Mouse (Mus musculus) gonadal fat pad, adult 2 months (tissue): ENCODE data around the gene Olfr573-ps1. TPM values are rescaled to one million over a fixed set of nuclear protein-coding genes. Genes with fewer than 3 reads are reported as not detected.

Experiments used
- DNase-seq: peaks from one replicate; pipeline ENCODE4 v3.0.0-alpha.2; 2012; ENCODE audit warnings: low read depth
- polyA plus RNA-seq: library from polyadenylated mRNA; depleted of rRNA; stranded (reverse); fragments of >200 nt; gene quantifications from 2 replicates; pipeline ENCODE4 v1.2.3, GENCODE M21; 2012; rRNA removed

Olfr573-ps1 gene
- polyA plus RNA-seq = not detected in 2 replicates

DNA sequence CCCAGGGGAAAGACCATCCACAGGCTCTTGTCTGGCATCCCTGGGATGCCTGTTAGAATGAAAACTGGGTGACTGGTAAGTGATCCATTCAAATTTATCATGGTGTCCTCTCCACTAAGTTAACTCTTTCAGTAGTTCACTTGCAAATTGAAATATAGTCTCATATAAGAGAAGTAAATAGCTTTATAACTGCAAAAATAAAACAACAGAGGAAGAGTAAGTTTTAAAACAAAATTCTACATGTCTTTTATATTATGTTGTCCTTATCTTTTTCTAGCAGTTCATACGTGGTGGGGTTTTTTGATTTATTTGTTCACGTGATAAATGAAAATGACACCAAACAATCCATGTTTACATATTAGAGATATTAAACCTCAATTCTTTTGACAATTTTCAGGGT is at the start of gene Olfr573-ps1:
TSS of gene Olfr573-ps1 (minus strand) at position 101 of the 400 bp plus-strand sequence.
- no peak for DNase-seq

DNA sequence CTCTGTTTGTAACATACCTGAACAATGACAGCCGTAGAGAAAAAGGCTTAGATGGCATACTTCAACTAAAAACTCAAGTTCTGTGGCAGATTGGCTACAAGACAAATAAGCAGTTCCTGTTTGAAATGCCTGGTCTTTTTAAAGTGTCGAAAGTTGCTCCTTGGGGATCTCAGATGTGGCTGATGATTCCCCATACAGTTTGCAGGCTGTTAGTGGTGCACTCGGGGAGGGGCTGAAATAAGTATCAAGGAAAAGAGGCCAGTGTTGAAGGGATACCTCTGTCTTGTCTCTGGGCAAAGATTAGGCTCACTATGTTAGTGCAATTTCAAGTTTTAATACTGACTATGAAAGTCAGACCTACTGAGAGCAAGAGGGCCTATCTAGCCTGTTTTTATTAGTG is 46.8 kb upstream of the Olfr573-ps1 start, which contains the start of gene Olfr578:
TSS of gene Olfr578 (minus strand) at position 101 of the 400 bp plus-strand sequence.
- no peak for DNase-seq

DNA sequence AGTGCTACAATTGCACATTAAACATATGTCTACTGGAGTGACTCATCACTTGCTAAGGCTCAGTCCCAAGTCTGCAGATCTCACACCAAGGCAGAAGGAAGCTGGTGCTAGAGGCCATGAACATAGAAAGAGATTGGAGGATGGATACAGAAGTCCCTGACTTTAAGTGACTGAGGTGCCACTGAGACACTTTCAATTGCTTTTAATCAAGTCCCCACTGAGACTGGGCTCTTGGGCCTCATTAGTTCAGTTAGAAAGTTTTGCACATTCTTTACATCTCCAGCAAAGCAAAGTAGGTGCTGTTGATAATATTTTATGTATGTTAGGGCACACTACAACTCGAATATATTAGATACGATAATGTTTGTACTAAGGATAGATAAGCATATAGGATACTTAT is 33.5 kb upstream of the Olfr573-ps1 start, which contains the start of gene Olfr577:
TSS of gene Olfr577 (minus strand) at position 101 of the 400 bp plus-strand sequence.
- DNase-seq = no peak

DNA sequence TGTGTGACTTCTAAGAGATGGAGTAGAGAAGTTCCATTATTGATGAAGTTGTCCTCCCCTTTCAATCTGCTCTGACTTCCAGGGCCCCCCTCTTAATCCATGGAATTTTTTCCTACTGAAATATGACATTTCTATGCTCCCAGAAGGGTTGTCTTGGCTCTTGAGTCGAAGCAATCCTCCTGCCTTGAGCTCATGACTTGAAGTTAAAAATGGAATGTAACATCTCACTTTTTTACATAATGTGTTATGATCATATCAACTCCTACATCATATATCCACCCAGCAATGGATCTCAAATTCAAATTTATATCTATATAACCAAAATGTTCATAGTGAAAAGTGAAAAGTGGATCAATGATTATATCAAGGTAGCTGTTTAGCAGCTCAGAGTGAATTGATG is 32.0 kb upstream of the Olfr573-ps1 start:
- DNase-seq = no peak

DNA sequence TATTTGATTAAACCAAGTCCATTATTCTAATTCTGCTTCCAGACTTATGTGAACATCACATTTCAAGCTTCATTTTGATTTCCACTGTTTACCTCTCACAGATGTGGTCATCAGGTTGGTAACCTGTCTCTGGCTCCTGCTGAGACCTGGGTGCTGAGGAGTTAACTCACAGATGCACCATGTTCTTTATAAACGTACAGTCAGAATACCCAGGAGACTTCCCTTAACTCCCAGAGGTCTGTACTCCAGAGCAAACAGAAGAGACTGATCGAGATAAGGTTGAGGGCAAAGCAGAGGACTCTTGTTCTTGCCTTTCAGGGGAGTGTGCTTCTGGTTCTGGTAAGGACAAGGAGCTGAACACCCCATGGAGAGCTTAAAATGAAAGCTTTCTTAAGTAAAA is 20.0 kb upstream of the Olfr573-ps1 start, which contains the start of gene Olfr576:
TSS of gene Olfr576 (plus strand) at position 301 of the 400 bp plus-strand sequence.
- no peak for DNase-seq

DNA sequence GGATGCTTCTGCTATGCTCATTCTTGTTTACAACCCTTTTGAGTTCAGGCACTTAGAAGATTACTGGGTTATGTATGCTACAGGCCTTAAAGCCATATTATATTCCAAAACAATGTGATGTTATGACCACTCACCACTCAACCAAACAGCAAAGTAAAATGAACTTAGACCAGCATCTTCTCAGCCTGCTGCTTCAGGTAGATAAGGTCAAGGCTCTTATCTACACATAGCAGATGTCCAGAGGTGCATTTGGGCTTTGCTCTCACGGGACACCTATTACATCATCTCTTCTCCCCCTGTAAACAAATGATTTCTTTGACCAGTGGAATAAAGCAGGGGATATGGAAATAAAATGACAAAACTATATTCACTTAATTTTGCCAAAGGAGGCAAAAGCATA is 16.2 kb upstream of the Olfr573-ps1 start, which contains the start of gene Olfr575:
TSS of gene Olfr575 (minus strand) at position 183 of the 400 bp plus-strand sequence.
- no peak for DNase-seq

DNA sequence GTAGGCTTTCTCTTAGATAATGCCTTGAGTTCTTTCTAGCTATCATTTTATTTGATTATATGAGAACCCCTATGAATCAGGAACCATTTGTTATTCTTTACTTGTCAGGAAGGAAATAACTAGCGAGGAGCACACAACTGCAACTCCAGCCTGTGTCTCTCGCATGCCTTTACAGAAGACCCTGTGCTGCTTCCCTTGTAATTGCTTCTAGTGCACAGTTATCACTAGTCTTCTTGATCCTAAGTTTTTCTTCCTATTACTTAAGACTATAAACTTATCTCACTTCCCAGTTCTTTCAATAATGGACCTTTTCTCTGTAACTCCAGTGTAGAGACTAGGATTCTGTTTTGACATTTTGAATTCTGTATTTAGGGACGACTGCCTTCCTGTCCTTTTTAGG is 15.8 kb upstream of the Olfr573-ps1 start:
- no peak for DNase-seq

DNA sequence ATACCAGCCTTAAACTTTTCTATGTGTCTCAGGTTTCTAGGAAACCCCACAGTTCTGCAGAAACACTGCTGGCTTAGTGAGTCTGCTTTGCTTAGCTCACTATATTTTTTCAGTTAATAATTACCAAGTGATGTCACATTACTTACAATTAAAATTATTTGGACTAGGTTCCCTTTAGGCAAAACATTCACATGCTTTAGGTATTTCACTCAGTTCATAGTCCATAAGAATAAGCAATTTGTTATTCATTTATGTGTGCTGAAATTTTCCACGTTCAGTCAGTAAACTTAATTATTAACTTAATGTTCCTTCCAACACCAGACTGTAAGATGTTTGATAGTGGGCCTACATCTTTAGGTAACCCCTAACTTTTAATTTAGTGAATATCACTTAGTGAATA is 8.4 kb upstream of the Olfr573-ps1 start:
- DNase-seq = no peak

DNA sequence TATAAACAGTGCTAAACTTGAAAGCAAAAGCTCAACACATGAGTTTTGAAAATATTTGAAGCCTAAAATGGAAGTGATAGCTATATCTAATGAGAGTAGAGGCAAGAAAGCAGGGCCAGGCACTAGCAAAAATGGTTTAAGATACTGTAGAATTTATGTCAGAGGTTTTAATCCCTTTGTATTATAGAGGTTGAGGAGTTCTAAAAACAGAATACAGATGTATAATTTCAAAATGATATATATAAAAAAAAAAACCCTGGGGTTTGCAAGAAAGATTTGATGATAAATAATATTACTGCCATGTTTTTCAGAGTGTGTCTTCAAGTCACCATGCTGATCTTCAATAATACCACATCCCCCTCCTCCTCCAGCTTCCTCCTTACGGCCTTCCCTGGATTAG is 5.8 kb upstream of the Olfr573-ps1 start, which contains the start of gene Olfr574:
TSS of gene Olfr574 (plus strand) at position 301 of the 400 bp plus-strand sequence.
- DNase-seq = no peak

DNA sequence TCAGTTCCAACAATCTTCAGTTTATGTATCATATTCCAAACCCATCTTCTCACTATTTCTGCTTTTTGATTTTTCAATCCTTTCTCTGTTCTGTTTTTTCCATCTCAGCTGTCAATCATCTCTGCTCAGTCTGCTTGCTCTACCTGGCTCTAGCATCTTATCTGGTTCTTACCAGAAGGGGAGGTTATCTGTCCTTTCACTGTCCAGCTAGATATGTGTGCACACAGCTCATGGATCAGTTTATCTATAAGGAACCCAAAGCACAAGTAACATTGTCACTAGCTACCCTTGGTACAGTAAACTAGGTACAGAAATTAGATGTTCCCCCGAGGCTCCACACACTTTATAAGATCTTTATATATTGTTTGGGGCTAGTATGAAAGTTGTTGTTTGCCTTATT is 1.0 kb upstream of the Olfr573-ps1 start:
- no peak for DNase-seq

DNA sequence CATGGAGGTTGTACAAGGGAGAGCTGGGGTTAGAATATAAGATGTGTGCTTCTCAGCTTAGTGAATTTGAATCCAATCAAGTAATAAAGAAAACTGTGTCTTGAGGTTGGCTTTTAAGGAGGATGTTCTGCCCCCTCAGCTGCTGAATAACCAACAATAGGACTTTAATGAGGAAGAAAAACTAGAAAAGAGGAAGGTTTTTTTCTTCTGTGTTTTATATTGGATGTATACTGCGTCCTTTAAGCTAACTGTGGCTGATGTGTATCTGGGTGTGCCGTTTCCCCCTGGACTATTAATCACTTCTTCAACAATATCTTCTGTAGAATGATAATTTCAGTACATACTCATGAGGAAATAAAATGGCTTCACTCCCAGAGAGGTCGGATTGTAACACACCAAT is 15.3 kb downstream of the Olfr573-ps1 start:
- no peak for DNase-seq

DNA sequence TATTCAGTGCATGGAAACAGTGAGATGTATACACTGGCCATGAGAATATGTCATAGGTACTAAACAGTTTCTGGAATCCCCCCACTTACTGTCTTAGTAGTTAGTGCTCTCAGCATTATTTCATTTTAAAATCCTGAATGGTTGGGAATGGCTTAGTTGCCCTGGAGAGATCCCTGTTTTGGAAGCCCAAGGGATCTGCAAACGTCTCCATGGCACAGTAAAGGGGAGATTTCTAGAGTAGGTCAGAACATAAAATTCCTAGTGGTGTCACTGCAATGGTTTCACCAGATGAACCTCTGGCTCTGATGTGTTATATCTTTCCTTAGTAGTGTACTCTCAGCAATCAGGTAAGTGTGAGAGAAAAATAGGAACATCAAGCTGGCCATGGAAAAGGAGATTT is 18.3 kb downstream of the Olfr573-ps1 start, which contains the start of gene Olfr572:
TSS of gene Olfr572 (plus strand) at position 301 of the 400 bp plus-strand sequence.
- DNase-seq = no peak

DNA sequence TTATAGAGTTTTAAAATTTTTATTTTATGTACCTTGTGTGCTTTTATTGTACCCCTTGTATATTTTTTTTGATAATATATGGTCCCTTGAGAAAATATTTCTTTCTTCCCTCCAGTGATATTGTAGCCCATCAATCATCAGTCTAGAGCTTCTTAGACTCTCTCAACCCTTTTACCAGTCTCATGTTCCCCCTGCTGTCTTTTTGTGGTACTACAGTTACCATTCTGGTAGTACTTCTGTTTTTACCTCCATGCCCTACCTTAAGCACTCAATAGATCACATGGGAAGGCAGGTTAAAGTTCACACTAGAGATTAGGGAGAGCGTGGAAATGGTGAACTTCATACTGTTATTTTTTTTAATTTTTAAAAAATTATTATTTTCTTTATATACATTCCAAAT is 22.7 kb downstream of the Olfr573-ps1 start:
- DNase-seq = peak; percentile 2

DNA sequence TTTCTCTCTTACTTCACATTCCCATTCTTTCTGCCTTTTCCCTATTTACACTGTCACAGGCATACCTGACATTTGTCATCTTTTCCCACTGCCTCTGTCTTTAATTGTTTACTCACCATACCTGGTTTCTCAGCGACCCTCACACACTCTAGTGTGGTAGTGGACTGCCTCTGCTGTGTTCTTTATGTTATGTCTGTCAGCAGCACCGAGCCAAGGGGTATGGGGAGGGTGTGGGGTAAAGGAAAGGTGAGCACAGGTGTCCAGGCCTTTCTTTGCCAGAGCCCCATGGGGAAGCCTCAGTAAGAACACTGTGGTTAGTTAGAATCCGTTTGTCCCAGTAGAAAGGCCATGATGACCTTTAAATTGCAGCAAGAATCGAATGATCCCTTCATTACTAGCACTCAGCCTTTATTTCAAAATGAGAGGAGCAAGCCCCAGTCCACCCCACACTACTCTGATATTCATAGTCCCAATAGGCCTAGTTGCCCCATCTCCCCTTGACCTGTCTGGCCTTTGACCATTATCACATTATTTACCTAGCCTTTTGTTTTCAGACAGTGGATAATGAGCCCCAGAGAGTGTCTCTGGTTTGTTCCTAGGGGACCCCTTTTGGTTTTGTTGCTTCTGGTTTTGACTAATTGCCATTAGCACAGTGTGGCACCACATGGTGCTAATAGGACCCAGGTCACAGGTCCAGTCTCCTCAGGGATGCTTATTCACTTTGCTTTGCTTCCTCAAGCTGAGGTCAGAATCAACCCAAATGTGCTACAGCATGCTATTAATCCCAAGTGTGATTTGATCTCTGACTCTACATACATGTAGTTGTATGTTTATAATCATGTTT is 25.1 kb downstream of the Olfr573-ps1 start, which contains the start of gene Olfr571:
TSS of gene Olfr571 (minus strand) at position 505 of the 844 bp plus-strand sequence.
- no peak for DNase-seq

DNA sequence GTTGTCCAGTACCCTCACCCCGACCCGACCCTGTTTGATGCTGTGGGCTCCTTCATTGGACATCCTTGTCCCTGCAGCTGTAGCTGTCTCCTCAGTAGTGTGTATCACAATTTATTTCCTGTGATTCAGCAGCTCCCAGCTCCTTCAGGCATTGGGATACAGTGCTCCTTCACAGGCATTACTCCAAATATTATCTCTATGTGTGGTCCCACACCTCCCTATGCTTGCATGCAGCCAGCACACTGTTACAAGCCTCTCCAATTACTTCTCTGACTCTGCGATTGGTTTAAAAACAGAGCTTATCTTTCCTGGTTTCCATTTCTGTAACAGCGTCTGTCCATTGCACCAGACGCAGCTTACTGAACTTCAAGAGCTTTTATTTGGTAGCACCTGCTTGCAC is 26.0 kb downstream of the Olfr573-ps1 start:
- no peak for DNase-seq

DNA sequence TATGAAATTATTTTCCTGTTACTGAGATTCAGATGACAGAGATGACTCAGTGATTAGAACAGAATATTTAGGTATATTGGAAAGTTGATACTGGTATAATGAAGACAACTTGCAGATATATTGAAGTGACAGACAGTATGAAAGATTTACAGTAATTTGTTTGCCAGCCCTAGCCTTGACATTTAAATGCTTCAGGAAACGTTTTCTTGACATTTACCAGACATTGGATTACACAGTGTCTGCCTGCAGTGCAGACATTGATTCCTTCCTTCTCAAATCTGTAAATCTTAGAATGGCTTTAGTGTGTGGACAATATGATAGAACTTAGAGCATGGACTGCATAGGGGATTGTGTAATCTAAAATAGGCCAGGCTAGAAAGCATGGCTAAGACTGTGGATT is 27.1 kb downstream of the Olfr573-ps1 start:
- DNase-seq = no peak

Other genes starting within 250 kb of the Olfr573-ps1 start
- not detected in 2 replicates for gene Olfr557, start 246.7 kb downstream of the Olfr573-ps1 start, polyA plus RNA-seq
- gene Olfr558, start 240.4 kb downstream of the Olfr573-ps1 start, polyA plus RNA-seq = 2.6 and 3.6 TPM in 2 replicates
- gene Olfr33, start 223.5 kb downstream of the Olfr573-ps1 start, polyA plus RNA-seq = not detected in 2 replicates
- gene Olfr559, start 215.1 kb downstream of the Olfr573-ps1 start, polyA plus RNA-seq = not detected in 2 replicates
- gene Olfr560, start 183.2 kb downstream of the Olfr573-ps1 start, polyA plus RNA-seq = 0.14 TPM in 1 of 2 replicates, not detected in the other
- gene Olfr78, start 183.1 kb downstream of the Olfr573-ps1 start, polyA plus RNA-seq = 3.7 and 4.9 TPM in 2 replicates
- 0.09 TPM in 1 of 2 replicates, not detected in the other for gene Olfr561, start 171.4 kb downstream of the Olfr573-ps1 start, polyA plus RNA-seq
- not detected in 2 replicates for gene Olfr564, start 139.1 kb downstream of the Olfr573-ps1 start, polyA plus RNA-seq
- gene Olfr566, start 83.8 kb downstream of the Olfr573-ps1 start, polyA plus RNA-seq = not detected in 2 replicates
- not detected in 2 replicates for gene Olfr568, start 65.5 kb downstream of the Olfr573-ps1 start, polyA plus RNA-seq
- not detected in 2 replicates for gene Olfr569, start 51.7 kb downstream of the Olfr573-ps1 start, polyA plus RNA-seq
- not detected in 2 replicates for gene Olfr570, start 48.0 kb downstream of the Olfr573-ps1 start, polyA plus RNA-seq
- gene Olfr571, start 25.0 kb downstream of the Olfr573-ps1 start, polyA plus RNA-seq = not detected in 2 replicates
- gene Olfr572, start 18.2 kb downstream of the Olfr573-ps1 start, polyA plus RNA-seq = not detected in 2 replicates
- gene Olfr574, start 5.9 kb upstream of the Olfr573-ps1 start, polyA plus RNA-seq = not detected in 2 replicates
- not detected in 2 replicates for gene Olfr575, start 16.2 kb upstream of the Olfr573-ps1 start, polyA plus RNA-seq
- not detected in 2 replicates for gene Olfr576, start 20.1 kb upstream of the Olfr573-ps1 start, polyA plus RNA-seq
- not detected in 2 replicates for gene Olfr577, start 33.4 kb upstream of the Olfr573-ps1 start, polyA plus RNA-seq
- gene Olfr578, start 46.7 kb upstream of the Olfr573-ps1 start, polyA plus RNA-seq = not detected in 2 replicates
- gene Olfr582, start 95.4 kb upstream of the Olfr573-ps1 start, polyA plus RNA-seq = not detected in 2 replicates
- not detected in 2 replicates for gene Olfr583, start 108.7 kb upstream of the Olfr573-ps1 start, polyA plus RNA-seq
- gene Olfr584, start 139.3 kb upstream of the Olfr573-ps1 start, polyA plus RNA-seq = not detected in 2 replicates
- gene Olfr585, start 155.1 kb upstream of the Olfr573-ps1 start, polyA plus RNA-seq = not detected in 2 replicates
- gene Olfr586, start 183.1 kb upstream of the Olfr573-ps1 start, polyA plus RNA-seq = not detected in 2 replicates
- gene Olfr588-ps1, start 198.3 kb upstream of the Olfr573-ps1 start, polyA plus RNA-seq = not detected in 2 replicates
- gene Olfr589, start 213.8 kb upstream of the Olfr573-ps1 start, polyA plus RNA-seq = not detected in 2 replicates
- not detected in 2 replicates for gene Olfr591, start 235.8 kb upstream of the Olfr573-ps1 start, polyA plus RNA-seq
- not detected in 2 replicates for gene Olfr592, start 242.2 kb upstream of the Olfr573-ps1 start, polyA plus RNA-seq